Mouse (Mus musculus) ES-E14 (cell line): ENCODE data around the gene Mbd5. TPM values are rescaled to one million over a fixed set of nuclear protein-coding genes. Genes with fewer than 3 reads are reported as not detected.

Experiments used
- DNase-seq: peaks from one replicate; pipeline ENCODE4 v3.0.0-alpha.2; 2013; ENCODE audit warnings: low read depth, low spot score
- H3K27ac ChIP-seq: 2 replicates; pipeline ENCODE4 v1.5.1; 2012; ENCODE audit warnings: low read depth, mild to moderate bottlenecking, low read length, moderate library complexity, mixed read lengths; ENCODE audit not compliant: poor library complexity, insufficient read depth, severe bottlenecking
- H3K36me3 ChIP-seq: 2 replicates; pipeline ENCODE4 v1.6.1; 2012; ENCODE audit warnings: mild to moderate bottlenecking, low read length, moderate library complexity, mixed read lengths; ENCODE audit not compliant: control insufficient read depth, poor library complexity, insufficient read depth, severe bottlenecking
- H3K4me1 ChIP-seq, 2 experiments: fragments of 150-350 bp in 1 of 2; sonication (generic) in 1 of 2; 2 replicates each; pipeline ENCODE4 v1.6.1; 2012; ENCODE audit warnings: low read length in 2 of 2, mild to moderate bottlenecking in 1 of 2, mixed read lengths in 1 of 2; ENCODE audit not compliant: control insufficient read depth in 2 of 2, insufficient read depth in 2 of 2, poor library complexity in 1 of 2
- H3K4me3 ChIP-seq, 2 experiments: fragments of 150-350 bp in 1 of 2; sonication (generic) in 1 of 2; 2 replicates each; pipeline ENCODE4 v1.5.1; 2012; ENCODE audit warnings: low read length in 2 of 2, low read depth in 1 of 2, mild to moderate bottlenecking in 1 of 2, mixed read lengths in 1 of 2; ENCODE audit not compliant: insufficient read depth in 1 of 2, poor library complexity in 1 of 2, severe bottlenecking in 1 of 2
- H3K9ac ChIP-seq: 2 replicates; pipeline ENCODE4 v1.6.1; 2012; ENCODE audit warnings: low read depth, mild to moderate bottlenecking, low read length, mixed read lengths; ENCODE audit not compliant: poor library complexity, insufficient read depth, severe bottlenecking
- H3K9me3 ChIP-seq: fragments of 150-350 bp; sonication (generic); 2 replicates; pipeline ENCODE4 v1.6.1; 2012; ENCODE audit warnings: low read depth, mild to moderate bottlenecking, low read length; ENCODE audit not compliant: control insufficient read depth, insufficient read depth
- CHD2 ChIP-seq: IDR thresholded peaks from 2 replicates; pipeline ENCODE4 v1.6.1; 2014; ENCODE audit warnings: mild to moderate bottlenecking, low read depth, low read length, inconsistent platforms
- HCFC1 ChIP-seq: IDR thresholded peaks from 2 replicates; pipeline ENCODE4 v1.6.1; 2012; ENCODE audit warnings: low read length, inconsistent platforms, borderline replicate concordance; ENCODE audit not compliant: insufficient read depth
- MAFK ChIP-seq: IDR thresholded peaks from 2 replicates; pipeline ENCODE4 v1.6.1; 2014; ENCODE audit warnings: mild to moderate bottlenecking, low read depth, low read length, inconsistent platforms; ENCODE audit not compliant: insufficient read depth
- ZC3H11A ChIP-seq: IDR thresholded peaks from 2 replicates; pipeline ENCODE4 v1.6.1; 2012; ENCODE audit warnings: low read depth, mild to moderate bottlenecking, inconsistent platforms, low read length, borderline replicate concordance
- ZNF384 ChIP-seq: IDR thresholded peaks from 2 replicates; pipeline ENCODE4 v1.6.1; 2012; ENCODE audit warnings: low read depth, low read length, inconsistent platforms
- in situ Hi-C, 2 experiments: fragments of 600-800 bp; cut with MboI; formaldehyde crosslinking; loops; one replicate each; pipeline ENCODE4 v1.15.1; 2025; ENCODE audit warnings: low sequenced_read_pairs in 2 of 2, inconsistent platforms in 1 of 2; ENCODE audit not compliant: unreplicated experiment in 2 of 2
- total RNA-seq: library from RNA; depleted of rRNA; stranded (reverse); fragments of 300-350 nt; gene quantifications from 2 replicates; pipeline ENCODE4 v1.2.3, GENCODE M21; 2012

Mbd5 gene
- total RNA-seq, 1 experiment: 12.3 TPM

- Histone ChIP-seq H3K36me3 (no peaks in the 10 kb centered on the region), H3K9ac (no peak overlapping the region), H3K4me3 (no peak overlapping the region), H3K4me1 (no peaks in the 10 kb centered on the region), H3K27ac (no peak overlapping the region), H3K9me3 (no peaks in the 10 kb centered on the region)
- DNase-seq: no peak
- in situ Hi-C loops: no loop called here
- TF ChIP-seq ZC3H11A (no peak), MAFK (no peak), HCFC1 (no peak)
Measured at GRCm38 (mm10) chr2:49160232-49160947, 211.1 kb downstream of the Mbd5 start.

- H3K4me1 ChIP-seq: no peaks in the 10 kb centered on the region
- TF ChIP-seq HCFC1 (no peak), MAFK (no peak), CHD2 (no peak), ZC3H11A (no peak), ZNF384 (no peak)
- no peak for DNase-seq
- no peaks in the 10 kb centered on the region for H3K9me3 ChIP-seq
- no peak overlapping the region for H3K4me3 ChIP-seq
- H3K36me3 ChIP-seq: no peaks in the 10 kb centered on the region
- in situ Hi-C loops: no loop called here
- no peak overlapping the region for H3K9ac ChIP-seq
- no peak overlapping the region for H3K27ac ChIP-seq
Measured at GRCm38 (mm10) chr2:49169766-49170165, 220.5 kb downstream of the Mbd5 start.

GRCm38 (mm10) chr2:49177015-49177414, 227.7 kb downstream of the Mbd5 start:
- DNase-seq: no peak
- H3K36me3 ChIP-seq: no peaks in the 10 kb centered on the region
- no peaks in the 10 kb centered on the region for H3K9me3 ChIP-seq
- H3K9ac ChIP-seq: no peak overlapping the region
- TF ChIP-seq HCFC1 (no peak), ZC3H11A (no peak), ZNF384 (no peak), MAFK (no peak), CHD2 (no peak)
- no peak overlapping the region for H3K27ac ChIP-seq
- no peak overlapping the region for H3K4me3 ChIP-seq
- in situ Hi-C loops: no loop called here
- H3K4me1 ChIP-seq: no peaks in the 10 kb centered on the region

- Histone ChIP-seq H3K4me1 (no peaks in the 10 kb centered on the region), H3K36me3 (no peaks in the 10 kb centered on the region), H3K27ac (no peak overlapping the region), H3K9me3 (no peaks in the 10 kb centered on the region), H3K9ac (no peak overlapping the region), H3K4me3 (no peak overlapping the region)
- in situ Hi-C loops: no loop called here
- DNase-seq: no peak
- TF ChIP-seq ZC3H11A: no peak
- TF ChIP-seq CHD2: no peak
- no peak for TF ChIP-seq MAFK
Measured at GRCm38 (mm10) chr2:49190984-49191383, 241.7 kb downstream of the Mbd5 start.

DNA sequence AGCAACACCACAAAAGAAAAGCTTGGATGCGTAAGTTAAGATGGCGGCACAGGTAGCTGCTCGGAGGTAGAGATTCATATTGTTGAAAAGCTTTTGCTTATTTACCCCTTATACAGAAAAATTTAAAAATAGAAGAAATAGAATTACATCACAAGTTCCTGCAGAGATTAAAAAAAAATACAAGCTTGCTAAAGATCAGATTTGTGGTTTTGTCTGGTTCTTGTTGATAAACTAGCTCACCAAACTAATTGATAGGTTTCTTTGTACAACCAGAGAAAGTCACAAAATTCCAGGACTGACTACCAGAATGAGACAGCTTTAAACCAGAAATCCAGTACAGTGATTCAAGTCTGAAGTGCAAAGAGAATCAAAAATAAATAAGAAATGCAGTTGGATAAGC, 242.4 kb downstream of the Mbd5 start:
- Histone ChIP-seq H3K4me3 (no peak overlapping the region), H3K27ac (no peak overlapping the region), H3K4me1 (no peaks in the 10 kb centered on the region), H3K9me3 (no peaks in the 10 kb centered on the region), H3K9ac (no peak overlapping the region), H3K36me3 (no peaks in the 10 kb centered on the region)
- no peak for DNase-seq
- in situ Hi-C loops: no loop called here
- no peak for TF ChIP-seq HCFC1
- TF ChIP-seq ZNF384: no peak
- no peak for TF ChIP-seq CHD2
- TF ChIP-seq ZC3H11A: no peak
- TF ChIP-seq MAFK: no peak
